Mouse (Mus musculus) effector memory CD4-positive, alpha-beta T cell, adult 5 months (primary cell): ENCODE results near the gene Acin1. TPM values are rescaled to one million over a fixed set of nuclear protein-coding genes. Genes with fewer than 3 reads are reported as not detected.

Experiments
- polyA plus RNA-seq: library from polyadenylated mRNA; unstranded; fragments of 100-300 nt; shearing (Covaris generic); gene quantifications from one replicate; pipeline ENCODE4 v1.2.1, GENCODE M21; 2017

The Acin1 gene
- 106 TPM for polyA plus RNA-seq

GRCm38 (mm10) chr14:54686522-54687143 is at the start of gene Acin1:
Acin1 (minus strand) TSS chr14:54686931.

DNA sequence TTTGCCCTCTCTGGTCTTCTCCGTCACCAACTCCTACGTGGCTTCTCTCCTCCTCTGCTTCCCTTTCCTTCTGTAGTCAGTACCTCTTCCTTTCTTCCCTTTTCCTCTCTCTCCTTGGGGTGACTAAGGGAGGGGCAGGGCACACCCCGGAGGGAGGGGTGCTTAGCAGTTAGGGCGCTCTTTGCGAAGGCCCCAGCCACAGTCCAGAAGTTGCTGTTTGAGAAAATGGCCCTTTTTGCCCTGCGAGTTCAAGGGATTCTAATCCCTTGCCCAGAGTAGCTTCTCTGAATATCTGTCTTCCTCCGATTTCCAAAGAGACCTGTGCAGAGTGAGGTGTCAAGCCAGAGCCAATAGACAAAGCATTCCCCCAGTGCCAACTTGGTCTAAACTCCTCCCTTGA is 25.3 kb upstream of the Acin1 start, which contains the start of gene Cebpe:
Cebpe (minus strand) TSS at position 101 of the 400 bp plus-strand sequence.

DNA sequence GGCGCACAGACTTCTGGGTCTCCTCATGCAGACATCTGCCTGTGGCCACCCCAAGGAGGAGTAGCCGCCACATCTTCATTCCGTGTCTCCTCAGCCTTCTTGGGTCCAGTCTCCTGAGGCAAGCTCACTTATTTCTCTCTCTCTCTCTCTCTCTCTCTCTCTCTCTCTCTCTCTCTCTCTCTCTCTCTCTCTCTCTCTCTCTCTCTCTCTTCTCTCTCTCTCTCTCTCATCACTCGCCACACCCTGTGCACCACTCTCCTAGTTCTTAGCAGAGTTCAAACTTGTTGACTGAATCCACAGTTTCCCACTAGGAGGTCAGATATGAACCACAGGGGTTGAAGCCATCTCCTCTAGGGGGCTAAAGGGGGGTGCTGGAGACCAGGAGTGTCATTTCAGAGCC is 12.0 kb upstream of the Acin1 start, which contains the start of gene Gm29776:
Gm29776 (minus strand) TSS at position 101 of the 400 bp plus-strand sequence.

GRCm38 (mm10) chr14:54686063-54686521 is 639 bp downstream of the Acin1 start, which contains the start of gene 1700123O20Rik:
1700123O20Rik (plus strand) TSS chr14:54686216.

DNA sequence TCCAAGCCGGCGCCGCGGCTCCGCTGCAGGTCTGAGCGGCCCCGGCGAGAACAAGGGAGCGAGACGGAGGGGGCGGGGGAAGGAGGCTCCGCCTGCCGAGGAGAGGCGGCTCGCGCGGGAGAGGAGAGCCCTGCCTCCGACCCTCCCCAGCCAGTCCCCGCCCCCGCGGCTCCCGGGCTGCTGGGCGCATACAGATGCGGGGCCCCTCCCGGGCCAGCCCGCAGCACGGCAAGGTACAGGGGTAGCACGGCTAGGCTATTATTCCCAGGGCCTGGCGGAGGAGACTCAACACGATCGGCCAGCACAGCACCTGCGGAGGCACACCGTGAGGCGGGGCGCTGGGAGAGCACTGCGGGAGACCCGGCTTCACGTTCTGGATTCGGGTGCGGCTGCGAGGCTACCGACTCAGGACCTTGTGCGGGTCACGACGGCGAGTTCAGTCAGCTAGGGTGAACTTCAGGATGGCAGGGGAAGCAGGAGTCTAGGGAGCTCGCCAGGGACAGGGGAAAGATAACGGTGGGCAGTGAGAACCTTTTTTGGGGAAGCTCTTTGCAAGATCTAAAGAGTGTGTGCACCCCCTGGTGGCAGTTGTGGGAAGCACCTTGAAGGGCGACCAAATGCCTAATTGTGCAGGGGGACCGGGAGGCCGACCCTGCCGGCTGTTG is 45.3 kb downstream of the Acin1 start, which contains the start of gene Cdh24:
Cdh24 (minus strand) TSS at position 60 of the 665 bp plus-strand sequence.

DNA sequence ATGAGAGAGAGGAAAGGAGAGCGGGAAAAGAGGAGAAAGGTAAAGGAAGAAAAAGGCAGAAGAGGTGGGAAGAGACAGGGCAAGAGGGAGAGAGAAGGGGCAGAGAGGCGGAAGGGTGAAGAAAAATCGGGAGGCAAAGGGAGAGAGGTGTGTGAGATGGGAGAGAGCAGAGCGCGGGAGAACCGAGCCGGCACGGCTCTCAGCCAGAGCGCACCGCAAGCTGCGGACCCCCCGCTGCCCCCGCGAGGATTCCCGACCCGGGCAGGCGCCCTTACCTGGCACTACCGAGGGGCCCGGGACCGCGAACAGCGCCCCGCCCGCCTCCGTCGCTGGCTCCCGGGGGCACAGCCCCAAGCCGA is 45.8 kb downstream of the Acin1 start, which contains the start of gene Gm17606:
Gm17606 (plus strand) TSS at position 7 of the 359 bp plus-strand sequence.

GRCm38 (mm10) chr14:54621133-54621532 is 65.6 kb downstream of the Acin1 start, which contains the start of gene Psmb11:
Psmb11 (plus strand) TSS chr14:54621433.

DNA sequence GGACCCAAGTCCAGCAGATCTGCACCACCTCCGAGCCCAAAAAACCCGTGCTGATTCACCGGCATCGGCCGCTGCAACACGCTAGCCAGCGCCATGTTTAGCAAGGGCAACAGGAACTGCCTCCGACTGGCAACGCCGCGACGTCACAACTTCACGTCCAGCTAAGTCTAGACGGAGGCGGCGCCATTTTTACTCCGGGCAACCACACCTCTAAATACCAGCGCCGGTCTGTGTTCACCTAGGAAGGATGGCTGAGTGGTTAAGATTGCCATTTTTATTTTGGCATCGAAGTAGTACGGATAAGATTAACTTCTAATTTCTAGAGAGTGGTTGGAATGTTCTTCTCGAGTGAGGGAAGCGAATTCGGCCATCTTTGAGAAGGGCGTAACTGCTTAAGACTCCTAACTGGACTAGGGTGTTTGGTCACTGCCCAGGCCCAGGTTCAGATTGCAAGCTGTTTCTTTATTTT is 68.8 kb downstream of the Acin1 start, which contains the start of gene Psmb5:
Psmb5 (minus strand) TSS at position 126 of the 469 bp plus-strand sequence.

GRCm38 (mm10) chr14:54605752-54606321 is 80.9 kb downstream of the Acin1 start, which contains the start of gene 4931414P19Rik:
4931414P19Rik (minus strand) TSS chr14:54605993.

Other genes starting within 250 kb of the Acin1 start
- gene Lrp10, start 222.8 kb downstream of the Acin1 start, polyA plus RNA-seq: 269 TPM
- 0.26 TPM for gene Rem2, start 210.8 kb downstream of the Acin1 start, polyA plus RNA-seq
- gene Prmt5, start 169.4 kb downstream of the Acin1 start, polyA plus RNA-seq: 26.2 TPM
- 28.5 TPM for gene Haus4, start 132.3 kb downstream of the Acin1 start, polyA plus RNA-seq
- 0.40 TPM for gene Ajuba, start 109.4 kb downstream of the Acin1 start, polyA plus RNA-seq
- 0.41 TPM for gene 4931414P19Rik, start 80.9 kb downstream of the Acin1 start, polyA plus RNA-seq
- gene Psmb5, start 68.9 kb downstream of the Acin1 start, polyA plus RNA-seq: 112 TPM
- not detected for gene Psmb11, start 65.5 kb downstream of the Acin1 start, polyA plus RNA-seq
- not detected for gene Gm17606, start 46.0 kb downstream of the Acin1 start, polyA plus RNA-seq
- 3.7 TPM for gene Cdh24, start 45.6 kb downstream of the Acin1 start, polyA plus RNA-seq
- gene 1700123O20Rik, start 715 bp downstream of the Acin1 start, polyA plus RNA-seq: 53.0 TPM
- gene Gm29776, start 11.9 kb upstream of the Acin1 start, polyA plus RNA-seq: 0.16 TPM
- not detected for gene Cebpe, start 25.2 kb upstream of the Acin1 start, polyA plus RNA-seq
- gene Slc7a8, start 95.0 kb upstream of the Acin1 start, polyA plus RNA-seq: not detected
- gene Rnf212b, start 127.2 kb upstream of the Acin1 start, polyA plus RNA-seq: not detected
- 7.2 TPM for gene Homez, start 184.0 kb upstream of the Acin1 start, polyA plus RNA-seq
- 2.8 TPM for gene Ppp1r3e, start 190.6 kb upstream of the Acin1 start, polyA plus RNA-seq
- gene Bcl2l2, start 196.4 kb upstream of the Acin1 start, polyA plus RNA-seq: 0.16 TPM
- gene Gm20521, start 196.5 kb upstream of the Acin1 start, polyA plus RNA-seq: not detected
- 198 TPM for gene Pabpn1, start 205.6 kb upstream of the Acin1 start, polyA plus RNA-seq
- gene Slc22a17, start 226.2 kb upstream of the Acin1 start, polyA plus RNA-seq: 1.7 TPM
- not detected for gene Efs, start 239.2 kb upstream of the Acin1 start, polyA plus RNA-seq
- not detected for gene Il25, start 245.8 kb upstream of the Acin1 start, polyA plus RNA-seq
- gene Cmtm5, start 249.3 kb upstream of the Acin1 start, polyA plus RNA-seq: not detected